Mouse (Mus musculus): ENCODE data around the gene Mgll. TPM values are rescaled to one million over a fixed set of nuclear protein-coding genes. Genes with fewer than 3 reads are reported as not detected.

Gene Mgll
- total RNA-seq, 2 experiments from 2014 or later = 113 to 133 TPM

GRCm38 (mm10) chr6:88763518-88764077, 39.4 kb downstream of the Mgll start:
- DNase-seq = no peak
- intact Hi-C loops (cut with DNase I) = no loop called here

GRCm38 (mm10) chr6:88764281-88764680, 40.1 kb downstream of the Mgll start:
- DNase-seq = no peak

GRCm38 (mm10) chr6:88767740-88768139, 43.5 kb downstream of the Mgll start:
- DNase-seq = no peak
- intact Hi-C loops (cut with DNase I) = no loop called here

More at GRCm38 (mm10) chr6:88764281-88764680, 40.1 kb downstream of the Mgll start:
- intact Hi-C loops (cut with DNase I) = no loop called here

- intact Hi-C loops (cut with DNase I) = no loop called here
- DNase-seq = no peak
Measured at GRCm38 (mm10) chr6:88769723-88770122, 45.5 kb downstream of the Mgll start.

- intact Hi-C loops (cut with DNase I) = no loop called here
- no peak for DNase-seq
Measured at GRCm38 (mm10) chr6:88770300-88770904, 46.2 kb downstream of the Mgll start.

GRCm38 (mm10) chr6:88770981-88771380, 46.8 kb downstream of the Mgll start:
- no peak for DNase-seq
- intact Hi-C loops (cut with DNase I) = no loop called here

- intact Hi-C loops (cut with DNase I) = no loop called here
- DNase-seq = no peak
Measured at GRCm38 (mm10) chr6:88772041-88772440, 47.8 kb downstream of the Mgll start.

GRCm38 (mm10) chr6:88774055-88774454, 49.8 kb downstream of the Mgll start:
- DNase-seq = no peak
- intact Hi-C loops (cut with DNase I) = no loop called here

- intact Hi-C loops (cut with DNase I) = no loop called here
- DNase-seq = no peak
Measured at GRCm38 (mm10) chr6:88775267-88775666, 51.1 kb downstream of the Mgll start.

- intact Hi-C loops (cut with DNase I) = no loop called here
- DNase-seq = no peak
Measured at GRCm38 (mm10) chr6:88776336-88776923, 52.2 kb downstream of the Mgll start.

GRCm38 (mm10) chr6:88776964-88777363, 52.8 kb downstream of the Mgll start:
- no peak for DNase-seq
- intact Hi-C loops (cut with DNase I) = no loop called here

GRCm38 (mm10) chr6:88778047-88778688, 54.0 kb downstream of the Mgll start:
- intact Hi-C loops (cut with DNase I) = no loop called here
- no peak for DNase-seq

GRCm38 (mm10) chr6:88779755-88780154, 55.5 kb downstream of the Mgll start:
- intact Hi-C loops (cut with DNase I) = no loop called here

GRCm38 (mm10) chr6:88781919-88782318, 57.7 kb downstream of the Mgll start:
- DNase-seq = no peak
- intact Hi-C loops (cut with DNase I) = no loop called here

More at GRCm38 (mm10) chr6:88779755-88780154, 55.5 kb downstream of the Mgll start:
- DNase-seq = no peak

- DNase-seq = no peak
- intact Hi-C loops (cut with DNase I) = no loop called here
Measured at GRCm38 (mm10) chr6:88782981-88783397, 58.8 kb downstream of the Mgll start.

- intact Hi-C loops (cut with DNase I) = loop anchor here (2.0 kb wide), 1 partner anchor 58 kb away; no protein-coding TSS in a partner anchor
- DNase-seq = peak; percentile 54 to 63
Measured at GRCm38 (mm10) chr6:88784691-88785173, 60.5 kb downstream of the Mgll start.

GRCm38 (mm10) chr6:88785331-88785730, 61.1 kb downstream of the Mgll start:
- peak in 1 of 2 experiments; percentile 60 for DNase-seq
- intact Hi-C loops (cut with DNase I) = loop anchor here (2.0 kb wide), 1 partner anchor 59 kb away; no protein-coding TSS in a partner anchor

GRCm38 (mm10) chr6:88785781-88786542, 61.8 kb downstream of the Mgll start:
- DNase-seq = no peak
- intact Hi-C loops (cut with DNase I) = loop anchor here (2.0 kb wide), 2 partner anchors 41 to 59 kb away; no protein-coding TSS in a partner anchor

GRCm38 (mm10) chr6:88786732-88787445, 62.7 kb downstream of the Mgll start:
- intact Hi-C loops (cut with DNase I) = loop anchor here (2.0 kb wide), 1 partner anchor 40 kb away; no protein-coding TSS in a partner anchor
- peak; percentile 60 to 71 for DNase-seq

- intact Hi-C loops (cut with DNase I) = loop anchor here (2.0 kb wide), 1 partner anchor 39 kb away; no protein-coding TSS in a partner anchor
- no peak for DNase-seq
Measured at GRCm38 (mm10) chr6:88787496-88787895, 63.3 kb downstream of the Mgll start.

Data from heart, postnatal 36 days (tissue).